Mouse (Mus musculus) kidney, adult 8-10 months (tissue): ENCODE measurements around the gene Tnfrsf25.
A peak's percentile ranks its signal among the peaks of the same experiment; 100 is the strongest.

Experiments used
- DNase-seq, 2 experiments: peaks; one replicate each; pipeline ENCODE4 v3.0.0; 2022

The Tnfrsf25 gene

DNA sequence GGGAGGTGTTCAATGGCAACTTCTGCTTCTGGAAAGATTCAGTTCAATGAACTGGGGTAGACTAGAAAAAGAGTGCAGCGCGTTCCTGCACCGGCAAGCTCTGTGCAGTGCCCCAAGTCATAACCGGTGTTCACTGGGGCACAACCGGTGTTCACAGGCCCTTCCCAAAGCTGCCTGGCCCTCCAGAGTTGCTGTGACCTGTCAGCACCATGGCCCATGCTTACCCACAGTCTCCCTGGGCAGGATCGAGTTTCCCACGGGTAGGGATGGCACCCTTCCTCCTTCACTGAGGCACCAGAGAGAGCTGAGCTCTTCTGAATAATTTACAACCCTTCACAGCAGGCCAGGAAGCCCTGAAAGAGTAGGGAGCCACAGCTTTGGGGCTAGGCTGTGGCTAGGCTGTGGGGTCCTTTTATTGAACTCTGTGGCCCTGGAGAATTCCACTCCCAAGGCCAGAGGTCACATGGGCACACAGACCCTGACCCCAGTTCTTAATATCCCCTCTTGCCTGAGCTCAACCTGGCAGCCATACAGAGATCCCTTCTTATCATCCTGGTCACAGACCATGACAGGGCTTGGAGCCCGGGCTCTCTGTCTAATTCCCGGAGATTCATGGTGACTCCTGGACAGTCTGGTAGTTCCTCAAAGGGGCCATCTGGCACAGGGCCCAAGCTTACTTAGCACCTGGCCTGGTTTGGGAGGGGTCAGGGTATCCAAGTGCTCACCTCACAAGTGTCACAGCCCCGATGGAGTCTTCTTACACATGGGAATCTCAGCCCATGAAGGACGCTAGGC lies 30.5 kb downstream of the Tnfrsf25 start:
- DNase-seq, result no peak

DNA sequence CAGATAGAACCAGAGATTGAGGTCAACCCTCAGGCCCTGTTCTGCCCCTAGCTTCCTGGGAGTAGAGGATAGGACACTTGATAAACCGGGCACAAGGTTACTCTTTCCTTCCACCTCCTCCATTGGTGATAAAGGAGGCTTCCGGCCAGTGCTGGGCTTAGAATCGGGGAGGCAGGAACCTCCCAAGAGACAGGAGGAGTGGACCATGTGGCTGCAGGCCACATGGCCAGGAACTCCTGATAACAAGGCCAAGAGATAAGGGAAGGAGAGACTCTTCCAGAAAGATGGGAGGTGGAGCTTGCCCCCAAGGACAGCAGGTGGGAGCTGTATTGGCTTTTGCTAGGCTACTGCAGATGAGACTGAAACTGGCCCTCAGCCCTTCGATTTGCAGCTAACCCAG lies 34.8 kb downstream of the Tnfrsf25 start:
- DNase-seq, result no peak

DNA sequence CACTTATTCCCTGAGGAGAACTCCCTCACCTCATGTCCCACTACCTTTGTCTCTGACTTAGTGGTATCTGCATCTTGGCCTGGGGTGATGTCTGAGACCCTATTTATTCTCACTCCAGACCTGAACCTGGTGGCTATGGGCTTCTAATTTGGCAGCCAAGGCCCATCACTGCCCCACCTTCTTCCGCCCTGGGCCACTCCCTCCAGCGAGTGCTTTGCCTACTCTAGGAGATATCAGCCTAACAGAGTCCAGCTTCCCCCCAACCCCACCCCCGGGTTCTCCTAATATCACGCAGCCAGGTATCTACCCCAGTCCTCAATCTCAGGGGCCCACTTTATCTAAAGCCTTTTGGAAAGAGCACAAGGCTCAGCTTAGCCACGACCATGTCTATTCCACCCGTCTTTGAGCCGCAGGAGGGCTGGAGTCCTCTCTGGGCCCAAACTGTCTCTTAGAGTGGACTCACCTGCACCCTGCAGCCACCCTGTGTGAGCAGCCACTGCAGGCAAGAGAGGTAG lies 35.8 kb downstream of the Tnfrsf25 start:
- no peak for DNase-seq

DNA sequence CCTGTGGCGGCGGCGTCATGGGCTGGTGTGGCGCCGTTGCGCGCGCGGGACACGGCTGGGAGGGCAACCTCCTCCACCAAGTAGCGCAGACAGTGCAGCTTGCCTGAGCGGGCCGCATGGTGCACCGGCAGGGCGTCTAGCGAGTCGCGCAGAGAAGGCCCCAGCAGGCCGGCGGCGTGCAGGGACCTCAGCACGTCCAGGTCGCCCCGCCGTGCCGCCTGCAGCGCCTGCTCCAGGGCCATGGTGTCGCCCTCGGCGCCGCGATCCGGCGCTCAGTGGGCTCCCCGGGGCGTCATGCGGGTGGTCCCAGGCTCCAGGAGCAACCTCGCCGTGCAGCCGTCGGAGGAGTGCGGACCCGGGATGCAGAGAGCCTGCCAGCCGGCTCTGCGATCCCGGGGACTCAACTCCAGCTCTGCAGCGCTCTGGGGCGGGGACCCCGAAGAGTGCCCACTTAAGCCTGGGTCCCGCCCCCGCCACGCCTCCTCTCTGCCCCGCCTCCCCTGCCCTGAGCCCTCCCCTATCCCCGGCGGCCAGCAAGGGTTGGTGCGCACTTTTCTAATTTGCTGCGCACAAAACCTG lies 36.3 kb downstream of the Tnfrsf25 start, which contains the start of gene Espn:
Espn (minus strand) TSS at position 406 of the 579 bp plus-strand sequence.
- no peak for DNase-seq

DNA sequence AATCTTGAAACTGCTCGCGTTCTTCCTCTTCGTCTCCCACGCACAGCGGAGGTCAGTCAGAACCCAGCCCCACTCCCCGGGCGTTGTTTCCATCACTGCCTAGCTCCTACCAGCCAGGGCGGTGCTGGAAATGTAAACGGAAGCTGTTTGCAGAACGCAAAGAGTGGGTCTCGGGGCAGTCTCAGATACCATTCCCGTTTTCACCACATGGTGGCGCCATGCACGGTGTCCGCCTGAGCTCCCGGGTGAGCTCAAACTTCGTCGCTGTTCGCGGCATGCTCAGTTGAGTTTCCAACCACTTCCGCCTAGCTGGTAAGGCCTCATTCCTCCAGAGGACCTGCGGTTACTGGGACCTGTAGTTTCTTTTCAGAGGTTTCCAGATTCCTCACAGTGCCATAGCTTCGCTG lies 38.0 kb downstream of the Tnfrsf25 start:
- DNase-seq, result peak; percentile 77 to 88

DNA sequence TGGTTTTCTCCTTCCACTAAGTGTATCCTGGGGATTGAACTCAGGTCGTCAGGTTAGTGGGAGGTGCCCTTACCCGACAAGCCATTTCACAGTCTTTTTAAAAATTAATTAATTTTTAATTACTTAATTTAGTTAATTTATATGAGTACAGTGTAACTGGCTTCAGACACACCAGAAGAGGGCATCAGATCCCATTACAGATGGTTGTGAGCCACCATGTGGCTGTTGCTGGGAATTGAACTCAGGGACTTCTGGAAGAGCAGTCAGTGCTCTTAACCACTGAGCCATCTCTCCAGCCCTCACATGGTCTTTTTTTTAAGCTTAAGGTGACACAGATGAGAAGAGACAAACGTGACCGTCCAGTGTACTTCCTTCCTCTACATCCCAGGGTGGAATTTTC lies 39.3 kb downstream of the Tnfrsf25 start:
- DNase-seq, result no peak

DNA sequence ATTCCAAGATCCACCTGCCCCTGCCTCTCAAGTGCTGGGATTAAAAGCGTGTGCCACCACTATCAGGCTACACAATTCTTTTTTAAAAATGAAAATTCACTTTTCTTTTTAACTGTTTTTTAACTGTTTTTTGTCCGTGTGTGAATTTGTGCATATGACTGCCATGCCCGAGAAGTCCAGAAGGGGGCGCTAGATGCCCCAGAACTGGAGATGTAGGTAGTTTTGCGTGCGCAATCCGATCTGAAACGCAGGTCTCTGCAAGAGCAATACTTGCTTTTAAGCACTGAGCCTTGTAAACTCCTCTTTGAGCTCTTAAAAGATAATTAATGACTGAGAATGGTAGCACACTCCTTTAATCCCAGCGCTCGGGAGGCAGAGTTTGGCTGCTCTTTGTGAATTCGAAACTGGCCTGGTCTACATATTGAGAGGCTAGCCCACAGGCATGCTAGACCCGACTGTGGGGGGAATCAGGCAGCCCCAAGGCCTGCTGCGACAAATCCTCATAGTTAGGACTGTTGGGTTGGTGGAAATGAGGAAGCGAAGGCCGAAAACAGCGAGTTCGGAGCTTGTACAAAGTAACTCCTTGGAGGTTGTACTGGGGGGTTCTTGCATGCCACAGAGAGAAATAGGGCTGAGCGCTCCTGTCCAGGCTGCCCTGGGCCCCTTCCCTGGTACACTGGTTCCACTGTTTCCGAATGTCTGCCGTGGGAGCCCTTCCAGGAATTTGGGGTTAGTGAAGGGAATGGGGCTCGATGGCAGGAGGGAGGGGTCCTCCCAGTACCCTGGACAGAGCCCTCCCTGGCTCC lies 42.2 kb downstream of the Tnfrsf25 start:
- DNase-seq, result peak in 1 of 2 experiments; percentile 68

DNA sequence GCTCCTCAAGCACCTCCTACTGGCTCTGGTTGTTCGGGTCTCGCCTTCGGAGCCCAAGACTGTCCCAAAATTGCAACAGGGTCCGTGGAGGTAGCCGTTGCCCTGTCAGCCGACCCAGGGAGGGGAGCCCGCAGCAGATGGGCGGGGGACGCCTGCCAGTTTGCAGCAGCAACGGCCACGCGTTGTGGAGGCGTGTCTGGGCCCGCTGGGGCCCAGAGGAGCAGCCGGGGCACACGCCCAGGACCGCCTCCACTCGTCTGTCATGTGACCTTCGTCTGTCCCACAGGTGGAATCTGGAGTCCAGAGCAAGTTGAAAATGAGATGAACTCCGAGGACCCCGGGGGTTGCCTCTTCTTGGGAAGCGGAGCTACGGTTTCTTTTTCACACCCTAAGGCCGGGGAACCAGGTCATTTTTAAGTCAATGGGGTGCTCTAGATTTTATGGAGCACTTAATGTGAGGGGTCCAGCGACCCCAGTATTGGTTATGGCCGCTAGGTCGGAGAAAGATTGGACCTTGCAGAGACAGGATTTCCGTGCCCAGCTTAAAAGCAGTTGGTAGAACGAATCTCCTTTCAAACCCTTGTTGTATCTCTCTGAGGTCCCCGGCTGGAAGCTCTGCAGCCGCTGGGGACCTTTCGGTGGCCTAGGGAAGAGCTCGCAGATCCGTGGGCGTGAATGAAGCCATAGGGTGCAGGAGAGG lies 43.0 kb downstream of the Tnfrsf25 start, which contains the start of gene Hes2:
Hes2 (plus strand) TSS at position 283 of the 700 bp plus-strand sequence.
- peak in 1 of 2 experiments; percentile 45 for DNase-seq

DNA sequence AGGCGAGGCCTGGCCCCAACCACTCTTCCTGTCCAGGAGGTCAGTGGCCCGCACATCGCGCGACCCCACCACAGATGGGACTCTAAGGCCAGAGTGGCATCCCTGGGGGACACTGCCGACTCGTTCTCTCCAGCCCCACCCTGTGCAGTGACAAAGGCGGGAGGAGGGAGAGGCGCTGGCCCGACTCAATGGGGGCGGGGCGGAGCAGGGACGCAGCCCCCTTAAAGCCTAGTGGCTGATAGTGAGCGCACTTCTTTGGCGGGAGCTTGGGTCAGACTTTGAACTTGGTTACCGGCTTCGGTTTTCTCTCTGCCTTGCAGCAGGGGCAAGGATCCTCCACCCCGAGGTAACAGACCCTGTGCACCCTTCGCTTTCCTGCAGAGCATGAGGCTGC lies 43.5 kb downstream of the Tnfrsf25 start:
- DNase-seq, result peak in 1 of 2 experiments; percentile 32

DNA sequence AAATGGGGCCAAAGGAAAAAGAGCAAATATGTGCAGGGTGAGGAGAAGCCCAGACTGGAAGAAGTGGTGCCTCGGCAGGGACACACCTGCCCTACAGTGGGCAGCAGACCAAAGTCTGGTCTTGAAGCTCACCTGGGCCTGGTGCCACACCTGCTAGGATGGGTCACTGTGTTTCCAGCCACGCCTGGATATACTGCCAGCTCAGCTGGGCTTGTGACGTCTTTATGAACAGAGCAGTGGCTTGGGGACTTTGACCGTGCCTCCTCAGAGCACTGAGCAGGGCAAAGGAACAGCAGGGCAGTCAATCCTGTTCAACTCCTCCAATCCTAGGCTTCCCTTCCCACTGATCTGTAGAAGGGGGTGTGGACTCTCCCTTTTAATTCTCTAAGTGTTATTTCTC lies 45.0 kb downstream of the Tnfrsf25 start:
- DNase-seq, result peak; percentile 80

DNA sequence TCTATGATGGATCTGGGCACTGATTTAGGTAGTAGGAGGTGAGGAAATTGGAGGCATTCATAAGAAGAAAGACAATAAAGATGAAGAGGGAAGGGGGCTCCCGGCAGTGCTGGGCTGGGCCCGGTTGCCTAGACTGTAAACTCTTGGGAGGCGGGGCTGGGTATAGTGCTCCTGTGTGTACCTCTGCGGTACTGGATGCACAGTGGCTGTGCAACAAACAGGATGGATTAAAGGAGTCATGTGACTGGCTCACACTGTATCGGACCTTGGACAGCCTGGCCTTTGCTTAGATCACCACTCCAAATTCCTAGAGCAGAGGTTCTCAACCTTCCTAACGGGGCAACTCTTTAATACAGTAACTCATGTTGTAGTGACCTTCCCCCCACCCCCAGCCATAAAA lies 45.9 kb downstream of the Tnfrsf25 start:
- DNase-seq, result peak; percentile 70 to 76

DNA sequence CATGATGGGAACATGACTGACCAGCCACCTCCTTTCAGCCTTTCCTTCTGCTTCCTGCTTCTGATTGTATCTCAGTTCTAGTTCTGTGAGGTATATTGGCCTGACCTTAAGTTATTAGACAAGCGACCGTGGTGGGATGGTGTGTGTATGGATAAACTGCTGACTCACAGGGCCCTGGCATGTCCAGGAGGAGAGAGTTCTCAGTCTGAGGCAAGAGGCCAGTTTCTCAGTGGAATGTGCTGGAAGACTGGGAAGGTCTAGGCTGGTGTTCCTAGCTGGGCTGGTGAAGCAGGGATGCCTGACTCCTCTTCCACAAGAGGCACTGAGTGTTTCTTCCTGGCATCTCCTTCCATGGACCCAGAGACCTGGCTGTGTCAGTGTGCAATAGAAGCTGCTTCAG lies 47.0 kb downstream of the Tnfrsf25 start:
- no peak for DNase-seq

DNA sequence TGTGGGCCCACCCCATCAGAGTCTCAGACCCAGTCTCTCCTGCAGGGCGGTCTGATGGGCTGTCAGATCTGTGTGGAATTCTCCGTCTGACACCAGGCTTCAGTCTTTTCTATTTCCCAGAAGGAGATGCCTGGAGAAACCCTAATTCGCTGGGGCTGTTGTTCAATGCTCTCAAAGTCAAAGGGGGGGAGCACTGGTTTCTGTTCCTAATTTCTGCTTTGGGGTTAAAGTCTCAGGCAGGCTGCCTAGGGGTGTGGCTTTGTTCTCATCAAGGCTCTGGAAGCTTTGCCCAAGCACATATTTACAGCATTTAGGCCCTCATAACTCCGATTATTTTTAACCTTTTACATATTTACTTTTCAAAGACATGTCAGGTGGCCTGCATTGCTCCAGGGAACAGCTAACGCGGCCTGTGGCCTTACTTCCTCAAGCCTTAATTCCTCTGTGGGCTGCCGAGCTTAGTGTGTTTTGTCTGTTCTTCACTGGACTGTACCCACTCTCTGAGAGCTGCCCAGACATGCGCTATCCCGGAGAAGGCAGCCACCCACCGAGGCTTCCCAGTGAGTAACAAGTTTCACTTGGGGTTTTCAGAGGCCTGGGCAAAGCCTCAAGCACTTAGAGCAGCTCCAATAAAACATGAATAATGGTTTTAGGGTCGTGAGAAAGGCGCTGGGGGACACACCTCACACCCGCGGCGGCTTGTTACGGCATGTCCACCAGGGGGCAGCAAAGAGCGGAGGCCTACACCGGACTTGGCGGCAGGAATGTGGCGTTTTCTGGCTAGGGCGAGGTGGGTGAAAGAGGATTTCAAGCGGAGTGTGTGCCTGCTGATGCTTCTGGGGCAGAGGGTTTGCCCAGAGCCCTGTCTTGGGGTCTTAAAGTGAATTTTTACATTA lies 49.5 kb downstream of the Tnfrsf25 start:
- peak in 1 of 2 experiments; percentile 67 for DNase-seq

DNA sequence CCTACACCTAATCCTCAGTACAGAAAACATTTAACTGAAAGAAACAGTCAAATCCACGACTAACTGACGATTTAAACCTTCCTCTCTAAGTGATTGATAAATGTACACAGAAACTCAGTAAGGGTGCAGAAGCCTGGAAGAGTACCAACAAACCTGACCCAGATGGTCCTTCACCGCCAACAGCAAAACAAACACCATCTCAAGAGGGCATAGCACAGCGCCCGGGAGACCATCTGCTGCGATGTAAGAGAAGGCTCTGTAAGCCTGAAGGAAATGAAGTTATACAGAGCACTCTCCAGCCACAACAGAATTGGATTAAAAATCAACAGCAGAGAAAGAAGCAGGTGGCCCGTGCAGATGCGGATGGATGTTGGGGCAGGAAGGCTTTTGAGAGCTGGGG lies 52.3 kb downstream of the Tnfrsf25 start:
- no peak for DNase-seq

DNA sequence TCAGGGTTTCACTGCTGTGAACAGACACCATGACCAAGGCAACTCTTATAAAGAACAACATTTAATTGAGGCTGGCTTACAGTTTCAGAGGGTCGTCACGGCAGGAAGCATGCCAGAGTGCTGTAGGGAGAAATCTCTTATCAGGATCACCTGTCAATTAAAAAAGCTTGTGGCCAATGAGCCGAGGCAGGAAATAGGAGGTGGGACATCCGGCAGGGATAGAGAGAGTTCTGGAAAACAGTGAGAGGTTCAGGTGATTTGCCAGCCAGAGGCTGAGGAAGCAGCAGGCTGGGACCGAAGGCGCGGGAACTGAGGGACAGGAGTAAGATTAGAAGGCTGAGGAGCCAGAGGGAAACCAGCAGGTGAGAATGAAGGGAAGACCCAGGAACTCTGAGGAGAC lies 53.4 kb downstream of the Tnfrsf25 start:
- DNase-seq, result no peak
